Mouse (Mus musculus) liver, embryonic 12.5 days (tissue): ENCODE results near the gene Dstyk. TPM values are rescaled to one million over a fixed set of nuclear protein-coding genes. Genes with fewer than 3 reads are reported as not detected.

Experiments
- ATAC-seq: fragments of 200-750 bp; cut with Nextera tagmentation; 2 replicates; pipeline ENCODE4 v1.8.0; 2017; ENCODE audit warnings: moderate number of reproducible peaks, mild to moderate bottlenecking, moderate library complexity
- H3K27ac ChIP-seq: fragments of 300-500 bp; sonication (generic); 2 replicates; pipeline ENCODE4 v1.5.1; 2016; ENCODE audit warnings: mild to moderate bottlenecking
- H3K27me3 ChIP-seq: fragments of 300-500 bp; sonication (generic); replicated peaks from 2 replicates; pipeline ENCODE4 v1.6.1; 2016; ENCODE audit warnings: mild to moderate bottlenecking, moderate library complexity
- H3K36me3 ChIP-seq: fragments of 300-500 bp; sonication (generic); 2 replicates; pipeline ENCODE4 v1.6.1; 2016; ENCODE audit warnings: mild to moderate bottlenecking, moderate library complexity
- H3K4me1 ChIP-seq: fragments of 300-500 bp; sonication (generic); 2 replicates; pipeline ENCODE4 v1.6.1; 2016
- H3K4me2 ChIP-seq: fragments of 300-500 bp; sonication (generic); 2 replicates; pipeline ENCODE4 v1.6.1; 2016; ENCODE audit warnings: mild to moderate bottlenecking, moderate library complexity
- H3K4me3 ChIP-seq: fragments of 300-500 bp; sonication (generic); 2 replicates; pipeline ENCODE4 v1.5.1; 2016; ENCODE audit warnings: mild to moderate bottlenecking, moderate library complexity
- H3K9ac ChIP-seq: fragments of 300-500 bp; sonication (generic); 2 replicates; pipeline ENCODE4 v1.6.1; 2016; ENCODE audit warnings: mild to moderate bottlenecking, moderate library complexity
- H3K9me3 ChIP-seq: fragments of 300-500 bp; sonication (generic); replicated peaks from 2 replicates; pipeline ENCODE4 v1.6.1; 2016; ENCODE audit warnings: mild to moderate bottlenecking, moderate library complexity
- WGBS: fragments of 180-500 bp; shearing (Covaris S2); methylation state at CpG from one replicate; pipeline ENCODE4 v1.1.7; 2016; ENCODE audit not compliant: insufficient replicate concordance; 5-methylcytosine and 5-hydroxymethylcytosine counted together
- polyA plus RNA-seq: library from polyadenylated mRNA; unstranded; fragments of >200 nt; fragmentation: Nextera tagmentation; extraction: Ambion mirVana; gene quantifications from 2 replicates; pipeline ENCODE4 v1.2.1, GENCODE M21; 2016

Dstyk gene
- 5.8 and 6.6 TPM in 2 replicates for polyA plus RNA-seq

- ATAC-seq = peak; percentile 96
- peak within 1 kb of the TSS; percentile 94 for H3K27ac ChIP-seq
- no peaks in the 10 kb centered on the region; the same call in 1 of the 2 replicates for H3K36me3 ChIP-seq
- H3K4me3 ChIP-seq = peak within 1 kb of the TSS; percentile 72
- no peaks in the 10 kb centered on the region for H3K27me3 ChIP-seq
- H3K9me3 ChIP-seq = no peaks in the 10 kb centered on the region
- H3K4me1 ChIP-seq = peaks cover 44% of the 10 kb centered on the region
- WGBS = 2% methylated on average over 83 of the region's 85 CpGs
- H3K9ac ChIP-seq = peak within 1 kb of the TSS; percentile 93
- H3K4me2 ChIP-seq = peak within 1 kb of the TSS; percentile 74
These were observed at the start of gene Dstyk for GRCm38 (mm10) chr1:132417319-132418251. Gene Dstyk, plus strand, starts transcription at chr1:132417555.

DNA sequence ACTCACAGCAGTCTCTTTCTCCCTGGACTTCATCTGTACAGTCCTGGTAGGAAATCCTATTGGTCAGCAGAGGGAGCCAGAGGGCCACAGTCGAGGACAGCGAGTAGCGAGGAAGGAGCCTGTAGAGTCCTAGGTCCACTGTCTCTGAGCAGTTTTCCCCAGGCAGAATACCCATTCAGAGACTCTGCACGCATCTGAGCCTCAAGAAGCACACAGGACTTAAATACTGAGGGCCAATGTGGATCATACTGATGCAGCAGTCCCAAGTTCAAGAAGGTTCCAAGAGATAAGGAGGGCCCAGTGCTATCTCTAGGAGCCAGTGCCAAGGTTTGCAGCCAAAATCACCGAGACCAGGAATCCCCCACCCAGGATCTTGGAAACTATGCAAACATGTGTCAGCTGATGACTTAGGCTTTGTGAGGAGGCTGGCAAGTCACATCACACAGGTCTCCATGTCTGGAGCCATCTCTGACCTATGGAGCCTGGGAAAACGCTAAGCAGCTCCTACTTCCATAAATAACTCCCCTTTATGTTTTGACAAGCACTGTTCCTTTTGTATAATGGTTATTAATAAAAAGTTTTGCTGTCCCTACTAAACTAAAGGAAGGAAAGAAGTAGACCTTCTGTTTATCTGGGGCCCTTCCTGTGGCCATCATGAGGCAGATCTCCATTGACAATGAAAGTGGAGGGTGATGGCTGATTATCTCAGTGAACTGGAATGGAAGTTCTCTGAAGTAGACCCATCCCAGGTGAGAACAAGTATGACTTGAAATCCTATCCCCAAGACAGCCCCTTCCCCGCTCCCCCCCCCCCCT lies 49.5 kb upstream of the Dstyk start:
- peak overlapping the region; percentile 75 for H3K4me2 ChIP-seq
- peaks cover 96% of the 10 kb centered on the region for H3K4me1 ChIP-seq
- peaks cover 89% of the 10 kb centered on the region for H3K36me3 ChIP-seq
- peak overlapping the region; percentile 98 for H3K27ac ChIP-seq
- peak overlapping the region; percentile 91 for H3K9ac ChIP-seq
- H3K27me3 ChIP-seq = no peaks in the 10 kb centered on the region
- WGBS = 15% methylated on average over 7 of the region's 7 CpGs
- peak overlapping the region; percentile 89 for H3K4me3 ChIP-seq
- H3K9me3 ChIP-seq = no peaks in the 10 kb centered on the region
- ATAC-seq = peak; percentile 93

DNA sequence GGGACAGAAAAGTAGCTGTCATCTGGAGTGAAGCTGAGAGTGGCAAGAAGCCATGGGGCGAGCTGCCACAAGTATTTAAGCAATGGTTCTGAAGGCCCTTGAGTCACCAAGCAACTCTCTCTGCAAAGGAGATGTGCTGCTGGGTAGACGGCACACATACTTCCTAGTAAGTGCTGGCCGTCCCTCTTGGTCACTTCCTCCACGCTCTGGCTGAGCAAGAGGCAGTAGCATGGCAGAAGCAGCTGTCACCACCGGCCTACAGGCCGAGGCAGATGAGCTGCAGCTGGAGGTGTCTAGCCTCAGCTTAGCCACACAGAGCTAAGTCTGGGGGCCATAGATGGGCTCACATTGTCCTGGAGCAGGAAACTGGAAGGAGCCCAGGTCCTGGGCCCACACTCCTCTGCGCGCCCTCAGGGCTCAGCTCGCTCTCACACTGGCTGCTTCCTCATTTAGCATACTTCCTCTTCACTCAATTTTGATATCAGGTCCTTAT lies 46.6 kb upstream of the Dstyk start:
- H3K9ac ChIP-seq = peak overlapping the region; percentile 28

DNA sequence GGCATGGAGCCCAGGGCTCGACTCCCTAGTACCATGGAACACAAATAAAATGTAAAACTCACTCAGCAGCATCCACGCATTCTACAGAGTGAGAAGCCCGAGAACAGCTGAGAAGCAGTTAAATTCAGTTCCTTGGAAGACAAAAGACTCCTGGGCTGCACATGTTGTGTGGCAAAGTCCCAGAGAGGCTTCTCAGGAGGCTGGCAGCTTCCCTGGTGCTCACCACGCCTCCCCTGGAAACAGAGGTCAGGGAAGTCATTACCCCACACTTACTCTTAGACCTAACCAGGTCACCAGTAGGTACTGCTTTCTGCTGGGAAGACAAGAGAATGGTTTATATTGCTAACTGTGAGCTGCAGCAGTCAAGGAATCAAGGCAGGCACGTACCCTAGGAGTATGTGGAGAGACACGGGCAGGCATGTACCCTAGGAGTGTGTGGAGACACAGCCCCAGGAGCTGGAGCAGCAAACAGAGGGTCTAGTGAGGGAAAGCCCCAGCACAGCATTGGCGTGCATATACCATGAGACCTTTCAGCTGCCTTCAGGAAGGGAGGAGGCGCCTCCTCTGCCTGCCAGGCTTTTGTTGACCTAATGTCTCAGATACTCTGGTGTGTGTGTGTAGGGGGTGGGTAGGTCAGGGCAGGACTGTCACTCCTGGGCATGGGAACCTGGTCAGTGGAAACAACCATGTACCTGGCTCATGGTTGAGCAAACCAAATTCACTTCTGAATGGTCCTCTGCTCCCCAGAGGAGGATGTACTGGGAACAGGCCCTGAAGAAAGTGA lies 45.9 kb upstream of the Dstyk start:
- Histone ChIP-seq H3K4me1 (peaks cover 96% of the 10 kb centered on the region), H3K4me3 (no peak overlapping the region), H3K27me3 (no peaks in the 10 kb centered on the region), H3K9me3 (no peaks in the 10 kb centered on the region), H3K27ac (peak overlapping the region; percentile 95), H3K36me3 (peaks cover 81% of the 10 kb centered on the region), H3K4me2 (peak overlapping the region; percentile 28; the same call in 1 of the 2 replicates), H3K9ac (peak overlapping the region; percentile 39)
- ATAC-seq = no peak
- 72% methylated on average over 8 of the region's 8 CpGs for WGBS

More for the DNA sequence above, 46.6 kb upstream of the Dstyk start:
- Histone ChIP-seq H3K36me3 (peaks cover 83% of the 10 kb centered on the region), H3K9me3 (no peaks in the 10 kb centered on the region), H3K27ac (peak overlapping the region; percentile 95), H3K4me3 (no peak overlapping the region), H3K4me2 (peak overlapping the region; percentile 13; the same call in 1 of the 2 replicates), H3K4me1 (peaks cover 96% of the 10 kb centered on the region), H3K27me3 (no peaks in the 10 kb centered on the region)
- 64% methylated on average over 9 of the region's 9 CpGs for WGBS
- ATAC-seq = no peak

DNA sequence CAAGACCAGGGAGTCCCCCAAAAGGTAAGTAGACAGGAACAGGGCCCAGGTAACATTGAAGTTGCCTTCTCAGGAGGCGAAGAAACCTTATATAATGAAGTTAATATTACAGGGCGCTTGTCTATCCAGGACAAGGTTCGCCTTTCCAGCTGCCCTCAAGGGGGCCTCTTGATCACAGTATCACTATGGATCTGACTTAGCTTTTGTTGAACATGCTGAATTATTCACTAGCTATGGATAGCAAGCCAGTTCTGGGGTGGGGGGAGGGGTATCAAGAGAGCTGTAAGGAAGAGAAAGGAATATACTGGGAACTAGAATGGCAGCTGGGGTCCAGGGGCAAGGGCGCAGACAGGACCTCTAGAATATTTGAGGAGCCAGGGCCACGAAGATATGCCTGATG lies 45.0 kb upstream of the Dstyk start:
- peak overlapping the region; percentile 95 for H3K27ac ChIP-seq
- H3K9ac ChIP-seq = peak overlapping the region; percentile 39
- no peak overlapping the region for H3K4me3 ChIP-seq
- H3K27me3 ChIP-seq = no peaks in the 10 kb centered on the region
- WGBS = 87% methylated on average over 5 of the region's 5 CpGs
- H3K4me1 ChIP-seq = peaks cover 96% of the 10 kb centered on the region
- peaks cover 81% of the 10 kb centered on the region for H3K36me3 ChIP-seq
- no peaks in the 10 kb centered on the region for H3K9me3 ChIP-seq
- no peak for ATAC-seq
- peak overlapping the region; percentile 73; the same call in 1 of the 2 replicates for H3K4me2 ChIP-seq

DNA sequence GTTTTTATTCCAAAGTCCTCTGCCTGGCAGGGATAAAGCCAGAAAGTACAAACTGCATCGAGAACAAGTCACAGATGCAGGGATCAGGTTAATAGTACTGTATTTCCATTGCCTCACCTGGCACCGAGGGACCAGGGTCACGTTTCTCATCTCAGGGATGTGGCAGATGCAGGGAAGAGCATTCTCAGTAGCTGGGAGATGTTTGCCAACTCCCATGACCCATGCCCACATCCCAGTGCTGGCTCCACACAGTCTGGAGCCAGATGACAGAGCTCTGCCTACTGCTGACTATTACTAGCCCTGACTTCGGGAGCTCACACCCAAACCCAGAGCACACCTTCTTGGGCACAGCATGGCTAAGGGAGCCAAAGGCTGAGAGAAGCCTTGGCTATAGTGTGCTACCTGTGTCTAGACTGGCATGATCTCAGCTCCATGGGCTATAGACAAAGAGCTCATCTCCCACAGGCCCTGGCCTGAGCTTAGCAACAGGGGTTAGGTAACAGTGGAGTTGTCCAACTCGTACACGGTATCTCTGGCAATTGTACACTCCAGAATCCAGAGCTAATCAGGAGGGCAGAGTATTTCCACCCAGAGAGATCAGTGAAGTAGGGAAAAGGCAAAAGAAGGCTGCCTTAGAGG lies 44.3 kb upstream of the Dstyk start:
- Histone ChIP-seq H3K4me1 (peaks cover 99% of the 10 kb centered on the region), H3K9ac (peak overlapping the region; percentile 65), H3K27me3 (no peaks in the 10 kb centered on the region), H3K36me3 (peaks cover 85% of the 10 kb centered on the region), H3K27ac (peak overlapping the region; percentile 95), H3K4me3 (peak overlapping the region; percentile 41; the same call in 1 of the 2 replicates), H3K9me3 (no peaks in the 10 kb centered on the region), H3K4me2 (peak overlapping the region; percentile 73)
- 79% methylated on average over 6 of the region's 6 CpGs for WGBS
- ATAC-seq = no peak

DNA sequence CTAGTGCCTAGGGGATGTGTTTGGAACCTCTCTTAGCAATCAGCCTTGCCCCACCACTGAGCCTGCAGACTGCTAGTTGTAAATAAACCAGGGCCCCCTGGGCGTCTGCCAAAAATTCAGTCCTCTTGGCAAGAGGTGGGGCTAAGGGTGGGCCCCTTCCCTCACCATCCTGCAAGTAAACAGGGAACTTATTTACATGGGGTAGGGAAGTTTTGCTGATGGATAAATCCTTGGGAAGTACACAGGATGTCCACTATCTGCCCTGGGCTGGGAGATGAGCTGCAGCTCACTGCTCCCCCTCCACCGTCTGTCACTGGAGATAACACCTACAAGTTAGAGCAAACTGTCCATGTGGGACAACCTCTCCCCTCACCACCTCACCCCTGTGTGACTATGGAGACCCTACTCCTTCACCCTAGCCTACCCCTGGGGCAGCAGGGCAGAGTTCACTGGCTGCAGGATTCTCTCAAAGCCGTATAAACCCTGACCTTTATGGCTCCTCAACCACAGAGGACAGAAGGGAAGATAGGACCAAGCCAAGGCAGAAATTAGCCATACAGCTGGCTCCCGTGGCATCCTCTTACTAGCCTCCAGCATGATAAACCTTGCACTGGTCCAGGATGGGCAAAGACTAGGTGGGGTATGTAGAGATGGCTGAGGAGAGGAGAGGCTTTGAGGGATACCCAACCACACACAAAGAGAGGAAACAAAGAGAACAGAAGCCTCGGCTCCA lies 43.0 kb upstream of the Dstyk start:
- no peaks in the 10 kb centered on the region for H3K9me3 ChIP-seq
- peak overlapping the region; percentile 95 for H3K27ac ChIP-seq
- peak overlapping the region; percentile 65 for H3K9ac ChIP-seq
- ATAC-seq = peak; percentile 89
- peak overlapping the region; percentile 73 for H3K4me2 ChIP-seq
- H3K36me3 ChIP-seq = peaks cover 90% of the 10 kb centered on the region
- H3K27me3 ChIP-seq = no peaks in the 10 kb centered on the region
- H3K4me3 ChIP-seq = peak overlapping the region; percentile 41
- WGBS = 11% methylated on average over 5 of the region's 5 CpGs
- peaks cover 100% of the 10 kb centered on the region for H3K4me1 ChIP-seq

DNA sequence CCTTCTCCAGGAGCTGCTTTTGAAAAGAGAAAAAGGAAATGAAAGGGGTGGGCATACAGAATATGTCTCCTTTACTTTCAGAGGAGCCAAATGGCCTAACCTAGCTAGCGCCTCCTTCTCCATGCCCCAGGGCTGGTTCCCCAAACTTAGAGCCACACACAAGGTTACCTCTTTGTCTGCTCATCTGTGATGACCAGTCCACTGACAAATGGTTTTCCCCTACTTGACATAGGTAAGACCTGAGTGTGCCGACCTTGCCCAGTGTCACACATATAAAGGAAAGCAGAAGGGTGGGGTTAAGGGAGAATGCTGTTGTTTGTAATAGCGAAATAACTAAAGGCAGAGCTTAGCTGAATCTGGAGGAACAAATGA lies 42.5 kb upstream of the Dstyk start:
- Histone ChIP-seq H3K36me3 (peaks cover 91% of the 10 kb centered on the region), H3K9ac (peak overlapping the region; percentile 65), H3K9me3 (no peaks in the 10 kb centered on the region), H3K27ac (peak overlapping the region; percentile 95), H3K4me1 (peaks cover 100% of the 10 kb centered on the region), H3K4me3 (peak overlapping the region; percentile 41), H3K4me2 (peak overlapping the region; percentile 73), H3K27me3 (no peaks in the 10 kb centered on the region)
- 55% methylated on average over 3 of the region's 3 CpGs for WGBS
- no peak for ATAC-seq

GRCm38 (mm10) chr1:132375256-132375655 lies 42.1 kb upstream of the Dstyk start:
- peaks cover 91% of the 10 kb centered on the region for H3K36me3 ChIP-seq
- 41% methylated on average over 4 of the region's 4 CpGs for WGBS
- no peaks in the 10 kb centered on the region for H3K27me3 ChIP-seq
- H3K9ac ChIP-seq = peak overlapping the region; percentile 65
- peak overlapping the region; percentile 73 for H3K4me2 ChIP-seq
- peak; percentile 25 for ATAC-seq
- H3K27ac ChIP-seq = peak overlapping the region; percentile 95
- peak overlapping the region; percentile 41 for H3K4me3 ChIP-seq
- H3K9me3 ChIP-seq = no peaks in the 10 kb centered on the region
- H3K4me1 ChIP-seq = peaks cover 100% of the 10 kb centered on the region
